Mouse (Mus musculus) intestine, embryonic 14.5 days (tissue): ENCODE results near the gene Serac1. TPM values are rescaled to one million over a fixed set of nuclear protein-coding genes. Genes with fewer than 3 reads are reported as not detected.

Experiments used
- ATAC-seq: fragments of 200-750 bp; cut with Nextera tagmentation; replicated peaks from 2 replicates; pipeline ENCODE4 v1.8.0; 2017; ENCODE audit warnings: low read depth, moderate number of reproducible peaks, moderate TSS enrichment, moderate library complexity; ENCODE audit not compliant: low FRiP score, low TSS enrichment
- DNase-seq: peaks from one replicate; pipeline ENCODE4 v3.0.0-alpha.2; 2018; ENCODE audit warnings: low spot score
- H3K27ac ChIP-seq: fragments of 300-500 bp; sonication (generic); 2 replicates; pipeline ENCODE4 v1.5.1; 2014; ENCODE audit warnings: low read depth, mild to moderate bottlenecking, control low read depth
- H3K27me3 ChIP-seq: fragments of 300-500 bp; sonication (generic); replicated peaks from 2 replicates; pipeline ENCODE4 v1.6.1; 2014; ENCODE audit warnings: low read length, control low read depth; ENCODE audit not compliant: control insufficient read depth, insufficient read depth
- H3K36me3 ChIP-seq: fragments of 300-500 bp; sonication (generic); 2 replicates; pipeline ENCODE4 v1.6.1; 2014; ENCODE audit warnings: low read length, control low read depth; ENCODE audit not compliant: control insufficient read depth, insufficient read depth
- H3K4me1 ChIP-seq: fragments of 300-500 bp; sonication (generic); replicated peaks from 2 replicates; pipeline ENCODE4 v1.6.1; 2014; ENCODE audit warnings: low read length, control low read depth, mixed read lengths; ENCODE audit not compliant: control insufficient read depth, insufficient read depth
- H3K4me2 ChIP-seq: fragments of 300-500 bp; sonication (generic); 2 replicates; pipeline ENCODE4 v1.6.1; 2014; ENCODE audit warnings: low read length
- H3K4me3 ChIP-seq: fragments of 300-500 bp; sonication (generic); 2 replicates; pipeline ENCODE4 v1.5.1; 2014; ENCODE audit warnings: low read depth, low read length, control low read depth, mixed read lengths
- H3K9ac ChIP-seq: fragments of 300-500 bp; sonication (generic); 2 replicates; pipeline ENCODE4 v1.6.1; 2014; ENCODE audit warnings: mild to moderate bottlenecking, low read length
- H3K9me3 ChIP-seq: fragments of 300-500 bp; sonication (generic); 2 replicates; pipeline ENCODE4 v1.6.1; 2016; ENCODE audit warnings: low read length, control low read depth; ENCODE audit not compliant: control insufficient read depth
- WGBS: fragments of 180-500 bp; shearing (Covaris S2); extraction: QIAGEN DNeasy Blood & Tissue Kit; methylation state at CpG from one replicate; pipeline ENCODE4 v1.1.7; 2014; 5-methylcytosine and 5-hydroxymethylcytosine counted together
- polyA plus RNA-seq: library from polyadenylated mRNA; unstranded; fragments of >200 nt; fragmentation: Nextera tagmentation; extraction: Ambion mirVana; gene quantifications from 2 replicates; pipeline ENCODE4 v1.2.1, GENCODE M21; 2014

The Serac1 gene
- polyA plus RNA-seq, 1 experiment from 2014 or later = 5.4 TPM

DNA sequence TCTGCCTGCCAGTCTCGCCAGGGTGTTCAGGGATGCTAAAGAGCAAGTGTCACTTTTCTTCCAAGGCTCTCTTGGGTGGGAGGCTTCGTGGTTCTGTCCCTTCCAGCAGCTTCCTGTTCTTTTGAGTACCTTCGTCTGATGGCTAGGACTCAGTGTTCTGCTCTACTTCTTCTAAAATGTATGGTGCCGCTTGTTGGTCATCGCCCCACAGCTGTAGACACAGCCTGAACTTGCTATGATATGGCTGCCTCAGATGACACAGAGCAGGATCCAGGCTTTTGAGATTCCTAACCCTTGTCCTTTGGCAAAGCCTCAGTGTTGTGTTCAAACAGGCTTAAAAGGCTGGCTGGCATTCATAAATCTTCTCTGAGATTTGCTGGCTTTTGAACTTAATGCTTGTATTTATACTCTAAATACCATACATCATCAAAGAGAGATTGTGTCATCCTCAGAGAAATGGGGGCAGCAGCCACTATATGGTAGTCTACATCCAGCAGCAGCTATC is 80.5 kb downstream of the Serac1 start:
- Histone ChIP-seq H3K27ac (no peak overlapping the region), H3K4me2 (no peak overlapping the region), H3K36me3 (peaks cover 24% of the 10 kb centered on the region), H3K9ac (no peak overlapping the region), H3K27me3 (no peaks in the 10 kb centered on the region), H3K9me3 (no peaks in the 10 kb centered on the region), H3K4me1 (no peaks in the 10 kb centered on the region), H3K4me3 (no peak overlapping the region)
- DNase-seq (no peak), ATAC-seq (no peak)
- 74% methylated on average over 5 of the region's 5 CpGs for WGBS

DNA sequence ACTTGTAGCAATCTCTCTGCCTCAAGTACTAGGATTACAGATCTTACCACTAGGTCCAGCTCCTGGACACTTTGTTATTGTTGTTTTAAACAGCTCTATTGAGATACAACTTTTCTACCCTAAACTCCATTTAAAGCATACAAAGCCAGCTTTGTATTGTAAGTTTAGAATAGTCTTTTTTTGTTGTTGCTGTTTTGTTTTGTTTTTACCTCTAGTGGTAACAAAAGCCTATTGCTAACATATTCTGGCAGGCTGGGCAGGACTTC is 81.4 kb downstream of the Serac1 start:
- H3K9me3 ChIP-seq = no peaks in the 10 kb centered on the region
- ATAC-seq = no peak
- DNase-seq = no peak
- H3K9ac ChIP-seq = no peak overlapping the region
- H3K4me2 ChIP-seq = no peak overlapping the region
- H3K4me1 ChIP-seq = 0 out of 2 replicates have a peak, but pooled peaks cover 3% of the 10 kb centered on the region
- H3K4me3 ChIP-seq = no peak overlapping the region
- no peak overlapping the region for H3K27ac ChIP-seq
- peaks cover 16% of the 10 kb centered on the region for H3K36me3 ChIP-seq
- H3K27me3 ChIP-seq = no peaks in the 10 kb centered on the region

- Histone ChIP-seq H3K4me3 (no peak overlapping the region), H3K4me2 (no peak overlapping the region), H3K36me3 (peaks cover 11% of the 10 kb centered on the region; the same call in 1 of the 2 replicates), H3K4me1 (0 out of 2 replicates have a peak, but pooled peaks cover 7% of the 10 kb centered on the region), H3K27me3 (no peaks in the 10 kb centered on the region), H3K9ac (no peak overlapping the region), H3K27ac (no peak overlapping the region), H3K9me3 (no peaks in the 10 kb centered on the region)
- ATAC-seq (no peak), DNase-seq (no peak)
- 69% methylated on average over 16 of the region's 16 CpGs for WGBS
Observed at GRCm38 (mm10) chr17:5997380-5998234, 81.9 kb downstream of the Serac1 start.

GRCm38 (mm10) chr17:5996589-5996988 is 83.0 kb downstream of the Serac1 start:
- Histone ChIP-seq H3K4me2 (no peak overlapping the region), H3K4me3 (no peak overlapping the region), H3K36me3 (peaks cover 11% of the 10 kb centered on the region), H3K27ac (no peak overlapping the region), H3K9me3 (no peaks in the 10 kb centered on the region), H3K4me1 (0 out of 2 replicates have a peak, but pooled peaks cover 7% of the 10 kb centered on the region), H3K27me3 (no peaks in the 10 kb centered on the region), H3K9ac (no peak overlapping the region)
- DNase-seq (no peak), ATAC-seq (no peak)
- 79% methylated on average over 14 of the region's 14 CpGs for WGBS

DNA sequence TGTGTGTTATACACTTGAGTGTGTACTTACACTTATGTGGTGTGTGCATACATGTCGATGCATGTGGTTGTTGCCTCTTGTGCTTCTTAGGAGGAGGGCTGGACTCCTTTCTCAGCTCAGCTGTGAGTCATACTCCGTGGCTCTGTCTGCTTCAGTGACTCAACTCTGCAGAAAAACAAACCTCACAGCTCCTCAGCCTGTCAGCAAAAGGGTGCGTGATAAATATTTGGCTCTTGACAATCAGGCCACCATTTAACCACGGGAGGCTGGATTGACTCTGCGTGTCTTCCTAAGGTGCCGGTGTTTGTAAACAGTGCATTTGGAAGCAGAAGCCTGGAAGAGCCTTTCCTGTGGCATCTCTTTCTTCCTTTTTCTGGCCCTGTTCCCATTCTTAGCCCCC is 84.9 kb downstream of the Serac1 start:
- H3K36me3 ChIP-seq = peaks cover 9% of the 10 kb centered on the region
- no peak for ATAC-seq
- H3K9me3 ChIP-seq = no peaks in the 10 kb centered on the region
- no peak overlapping the region for H3K4me3 ChIP-seq
- no peaks in the 10 kb centered on the region for H3K27me3 ChIP-seq
- 60% methylated on average over 6 of the region's 6 CpGs for WGBS
- DNase-seq = no peak
- 0 out of 2 replicates have a peak, but pooled peaks cover 7% of the 10 kb centered on the region for H3K4me1 ChIP-seq
- no peak overlapping the region for H3K4me2 ChIP-seq
- H3K27ac ChIP-seq = no peak overlapping the region
- no peak overlapping the region for H3K9ac ChIP-seq

DNA sequence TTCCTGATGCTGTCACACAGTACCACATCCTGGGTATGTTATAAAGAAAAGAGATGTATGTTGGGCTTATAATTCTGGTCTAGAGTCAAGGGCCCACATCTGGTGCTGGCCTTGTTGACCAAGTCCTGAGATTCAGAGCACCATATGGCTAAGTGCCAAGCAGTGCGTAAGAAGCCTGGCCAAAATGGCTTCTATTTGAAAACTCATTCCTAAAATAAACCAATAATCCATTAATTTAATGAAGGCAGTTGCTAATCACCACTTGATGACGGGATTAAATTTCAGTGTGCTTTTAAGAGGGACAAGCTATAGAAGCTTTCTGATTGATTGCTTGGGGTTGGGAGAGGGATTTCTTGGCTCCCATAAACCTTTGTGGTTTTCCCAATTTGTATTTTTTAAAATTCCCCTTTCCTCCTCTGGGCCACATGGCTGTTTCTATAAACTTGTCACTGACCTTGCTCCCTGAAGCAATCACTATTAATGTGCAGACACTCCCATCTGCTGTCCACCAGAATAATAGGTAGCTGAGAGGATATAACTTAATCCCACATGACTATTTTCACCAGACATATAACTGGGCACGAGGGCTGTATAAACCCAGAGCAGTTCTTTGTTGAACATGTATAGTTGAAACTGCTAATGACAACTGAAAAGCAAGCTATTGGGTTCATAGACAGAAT is 85.8 kb downstream of the Serac1 start:
- Histone ChIP-seq H3K9me3 (no peaks in the 10 kb centered on the region), H3K36me3 (peaks cover 4% of the 10 kb centered on the region; the same call in 1 of the 2 replicates), H3K4me1 (0 out of 2 replicates have a peak, but pooled peaks cover 7% of the 10 kb centered on the region), H3K4me3 (no peak overlapping the region), H3K9ac (no peak overlapping the region), H3K27me3 (no peaks in the 10 kb centered on the region), H3K4me2 (no peak overlapping the region), H3K27ac (no peak overlapping the region)
- WGBS = 65% methylated on average over 3 of the region's 3 CpGs
- DNase-seq = no peak
- no peak for ATAC-seq

GRCm38 (mm10) chr17:5992866-5993580 is 86.5 kb downstream of the Serac1 start:
- no peak overlapping the region for H3K4me3 ChIP-seq

More at GRCm38 (mm10) chr17:5992866-5993580, 86.5 kb downstream of the Serac1 start:
- Histone ChIP-seq H3K9me3 (no peaks in the 10 kb centered on the region), H3K27me3 (no peaks in the 10 kb centered on the region), H3K36me3 (no peaks in the 10 kb centered on the region; the same call in 1 of the 2 replicates), H3K27ac (no peak overlapping the region), H3K9ac (no peak overlapping the region), H3K4me2 (no peak overlapping the region), H3K4me1 (peaks cover 7% of the 10 kb centered on the region; the same call in 1 of the 2 replicates)
- ATAC-seq (no peak; the same call in 1 of the 2 replicates), DNase-seq (no peak)
- 68% methylated on average over 5 of the region's 5 CpGs for WGBS
